Mouse (Mus musculus): ENCODE measurements around the gene Pomgnt2.

- TF ChIP-seq CTCF (conservative IDR thresholded peaks at IDR 0.05 in 1 of 2, IDR thresholded peaks at IDR 0.05 in 1 of 2; ENCODE audit: low read depth in 2 of 2, low read length in 2 of 2) (no peak), POLR2A (IDR thresholded peaks at IDR 0.05; ENCODE audit: low read depth, low read length) (no peak), CHD1 (IDR thresholded peaks at IDR 0.05; ENCODE audit: low read depth, low read length) (no peak), EP300 (IDR thresholded peaks at IDR 0.05; ENCODE audit: low read length) (no peak)
Measured at GRCm38 (mm10) chr9:121991041-121991440, 5.9 kb downstream of the Pomgnt2 start.

All from CH12.LX (cell line).